Mouse (Mus musculus) heart, embryonic 15.5 days (tissue): Measurements from ENCODE around the gene Emc3. TPM values are rescaled to one million over a fixed set of nuclear protein-coding genes. Genes with fewer than 3 reads are reported as not detected.

Experiments
- ATAC-seq: fragments of 200-750 bp; cut with Nextera tagmentation; replicated peaks from 2 replicates; pipeline ENCODE4 v1.8.0; 2017; ENCODE audit warnings: low read depth, moderate TSS enrichment; ENCODE audit not compliant: insufficient number of reproducible peaks, insufficient read depth, low FRiP score
- H3K27ac ChIP-seq: fragments of 300-500 bp; sonication (generic); 2 replicates; pipeline ENCODE4 v1.5.1; 2015; ENCODE audit warnings: mild to moderate bottlenecking, inconsistent platforms
- H3K27me3 ChIP-seq: fragments of 300-500 bp; sonication (generic); 2 replicates; pipeline ENCODE4 v1.6.1; 2015; ENCODE audit warnings: inconsistent platforms
- H3K36me3 ChIP-seq: fragments of 300-500 bp; sonication (generic); 2 replicates; pipeline ENCODE4 v1.6.1; 2015; ENCODE audit warnings: mild to moderate bottlenecking, inconsistent platforms
- H3K4me1 ChIP-seq: fragments of 300-500 bp; sonication (generic); replicated peaks from 2 replicates; pipeline ENCODE4 v1.6.1; 2015; ENCODE audit warnings: inconsistent platforms
- H3K4me2 ChIP-seq: fragments of 300-500 bp; sonication (generic); 2 replicates; pipeline ENCODE4 v1.6.1; 2015; ENCODE audit warnings: inconsistent platforms, mild to moderate bottlenecking, moderate library complexity
- H3K4me3 ChIP-seq: fragments of 300-500 bp; sonication (generic); 2 replicates; pipeline ENCODE4 v1.5.1; 2015; ENCODE audit warnings: mild to moderate bottlenecking, inconsistent platforms
- H3K9ac ChIP-seq: fragments of 300-500 bp; sonication (generic); 2 replicates; pipeline ENCODE4 v1.6.1; 2015; ENCODE audit warnings: mild to moderate bottlenecking, inconsistent platforms
- H3K9me3 ChIP-seq: fragments of 300-500 bp; sonication (generic); replicated peaks from 2 replicates; pipeline ENCODE4 v1.6.1; 2016; ENCODE audit warnings: inconsistent platforms
- WGBS: fragments of 180-500 bp; shearing (Covaris S2); methylation state at CpG from one replicate; pipeline ENCODE4 v1.1.7; 2015; ENCODE audit warnings: mixed read lengths; 5-methylcytosine and 5-hydroxymethylcytosine counted together
- polyA plus RNA-seq: library from polyadenylated mRNA; unstranded; fragments of >200 nt; fragmentation: Nextera tagmentation; extraction: Ambion mirVana; gene quantifications from 2 replicates; pipeline ENCODE4 v1.2.1, GENCODE M21; 2015

The Emc3 gene
- polyA plus RNA-seq = 84.7 and 90.0 TPM in 2 replicates

- Histone ChIP-seq H3K36me3 (peaks cover 3% of the 10 kb centered on the region; the same call in 1 of the 2 replicates), H3K4me1 (peaks cover 15% of the 10 kb centered on the region), H3K9ac (peak within 1 kb of the TSS; percentile 87), H3K9me3 (no peaks in the 10 kb centered on the region), H3K4me2 (peak within 1 kb of the TSS; percentile 78), H3K27me3 (no peaks in the 10 kb centered on the region), H3K27ac (peak within 1 kb of the TSS; percentile 74), H3K4me3 (peak within 1 kb of the TSS; percentile 96)
- peak; percentile 78 for ATAC-seq
- under 1% methylated on average over 47 of the region's 47 CpGs for WGBS
Observed at GRCm38 (mm10) chr6:113530932-113531839, at the start of gene Emc3, which contains the start of gene Fancd2. Emc3 (minus strand) TSS chr6:113531652. Fancd2 (plus strand) TSS chr6:113531682.

- ATAC-seq = no peak
- WGBS = 93% methylated on average over 3 of the region's 3 CpGs
- Histone ChIP-seq H3K27ac (no peak overlapping the region), H3K4me3 (no peak overlapping the region), H3K4me1 (no peaks in the 10 kb centered on the region), H3K36me3 (peaks cover 17% of the 10 kb centered on the region), H3K9ac (no peak overlapping the region), H3K27me3 (no peaks in the 10 kb centered on the region), H3K4me2 (no peak overlapping the region), H3K9me3 (no peaks in the 10 kb centered on the region)
Observed at GRCm38 (mm10) chr6:113579306-113579705, 47.9 kb upstream of the Emc3 start.

- H3K9me3 ChIP-seq = no peaks in the 10 kb centered on the region
- peaks cover 19% of the 10 kb centered on the region; the same call in 1 of the 2 replicates for H3K36me3 ChIP-seq
- no peak overlapping the region for H3K9ac ChIP-seq
- WGBS = 94% methylated on average over 6 of the region's 6 CpGs
- H3K4me2 ChIP-seq = no peak overlapping the region
- no peak for ATAC-seq
- H3K4me1 ChIP-seq = no peaks in the 10 kb centered on the region
- no peak overlapping the region for H3K4me3 ChIP-seq
- H3K27ac ChIP-seq = no peak overlapping the region
- no peaks in the 10 kb centered on the region for H3K27me3 ChIP-seq
Observed at GRCm38 (mm10) chr6:113576044-113576443, 44.6 kb upstream of the Emc3 start.

GRCm38 (mm10) chr6:113564557-113564956 lies 33.1 kb upstream of the Emc3 start:
- Histone ChIP-seq H3K27me3 (no peaks in the 10 kb centered on the region), H3K4me2 (no peak overlapping the region), H3K27ac (no peak overlapping the region), H3K9ac (no peak overlapping the region), H3K4me1 (no peaks in the 10 kb centered on the region), H3K9me3 (no peaks in the 10 kb centered on the region), H3K4me3 (no peak overlapping the region), H3K36me3 (0 out of 2 replicates have a peak, but pooled peaks cover 5% of the 10 kb centered on the region)
- 68% methylated on average over 1 of the region's 1 CpGs for WGBS
- ATAC-seq = no peak

GRCm38 (mm10) chr6:113559736-113560135 lies 28.3 kb upstream of the Emc3 start:
- no peak overlapping the region for H3K4me3 ChIP-seq
- H3K9me3 ChIP-seq = no peaks in the 10 kb centered on the region
- no peak for ATAC-seq
- no peak overlapping the region for H3K4me2 ChIP-seq
- no peaks in the 10 kb centered on the region for H3K27me3 ChIP-seq
- 0 out of 2 replicates have a peak, but pooled peaks cover 10% of the 10 kb centered on the region for H3K36me3 ChIP-seq
- 75% methylated on average over 6 of the region's 6 CpGs for WGBS
- H3K9ac ChIP-seq = no peak overlapping the region
- no peak overlapping the region for H3K27ac ChIP-seq
- H3K4me1 ChIP-seq = no peaks in the 10 kb centered on the region

- no peak overlapping the region for H3K4me3 ChIP-seq
- ATAC-seq = no peak
- no peak overlapping the region for H3K27ac ChIP-seq
- no peak overlapping the region for H3K4me2 ChIP-seq
- no peaks in the 10 kb centered on the region for H3K4me1 ChIP-seq
- WGBS = 85% methylated on average over 11 of the region's 12 CpGs
- H3K9ac ChIP-seq = no peak overlapping the region
- H3K9me3 ChIP-seq = no peaks in the 10 kb centered on the region
- H3K36me3 ChIP-seq = no peaks in the 10 kb centered on the region; the same call in 1 of the 2 replicates
- H3K27me3 ChIP-seq = no peaks in the 10 kb centered on the region
Observed at GRCm38 (mm10) chr6:113543906-113544481, 12.5 kb upstream of the Emc3 start.

- Histone ChIP-seq H3K4me1 (no peaks in the 10 kb centered on the region), H3K27me3 (no peaks in the 10 kb centered on the region), H3K27ac (no peak overlapping the region), H3K9me3 (no peaks in the 10 kb centered on the region), H3K36me3 (peaks cover 6% of the 10 kb centered on the region; the same call in 1 of the 2 replicates), H3K4me3 (no peak overlapping the region), H3K9ac (no peak overlapping the region), H3K4me2 (no peak overlapping the region)
- no peak for ATAC-seq
- 83% methylated on average over 6 of the region's 6 CpGs for WGBS
Observed at GRCm38 (mm10) chr6:113541610-113542009, 10.2 kb upstream of the Emc3 start.

GRCm38 (mm10) chr6:113534886-113535285 lies 3.4 kb upstream of the Emc3 start:
- Histone ChIP-seq H3K4me1 (peaks cover 13% of the 10 kb centered on the region), H3K4me3 (no peak overlapping the region), H3K27me3 (no peaks in the 10 kb centered on the region), H3K36me3 (peaks cover 10% of the 10 kb centered on the region; the same call in 1 of the 2 replicates), H3K27ac (no peak overlapping the region), H3K9me3 (no peaks in the 10 kb centered on the region), H3K4me2 (no peak overlapping the region), H3K9ac (no peak overlapping the region)
- 78% methylated on average over 7 of the region's 7 CpGs for WGBS
- ATAC-seq = no peak

- H3K4me3 ChIP-seq = peak overlapping the region; percentile 96
- H3K27ac ChIP-seq = peak overlapping the region; percentile 74
- H3K4me2 ChIP-seq = peak overlapping the region; percentile 78
- peak overlapping the region; percentile 87 for H3K9ac ChIP-seq
- H3K9me3 ChIP-seq = no peaks in the 10 kb centered on the region
- ATAC-seq = no peak
- H3K27me3 ChIP-seq = no peaks in the 10 kb centered on the region
- H3K4me1 ChIP-seq = peaks cover 15% of the 10 kb centered on the region
- peaks cover 6% of the 10 kb centered on the region; the same call in 1 of the 2 replicates for H3K36me3 ChIP-seq
- 7% methylated on average over 7 of the region's 7 CpGs for WGBS
Observed at GRCm38 (mm10) chr6:113531840-113532404, 470 bp upstream of the Emc3 start.

GRCm38 (mm10) chr6:113523420-113523819 lies 8.0 kb downstream of the Emc3 start:
- no peak overlapping the region for H3K4me2 ChIP-seq
- no peak overlapping the region for H3K27ac ChIP-seq
- H3K4me3 ChIP-seq = no peak overlapping the region
- ATAC-seq = no peak
- no peak overlapping the region for H3K9ac ChIP-seq
- H3K9me3 ChIP-seq = no peaks in the 10 kb centered on the region
- peaks cover 50% of the 10 kb centered on the region for H3K36me3 ChIP-seq
- no peaks in the 10 kb centered on the region for H3K27me3 ChIP-seq
- H3K4me1 ChIP-seq = no peaks in the 10 kb centered on the region
- 79% methylated on average over 8 of the region's 8 CpGs for WGBS

GRCm38 (mm10) chr6:113522310-113522709 lies 9.1 kb downstream of the Emc3 start:
- Histone ChIP-seq H3K27me3 (no peaks in the 10 kb centered on the region), H3K36me3 (peaks cover 61% of the 10 kb centered on the region), H3K4me2 (no peak overlapping the region), H3K9me3 (no peaks in the 10 kb centered on the region), H3K9ac (no peak overlapping the region), H3K27ac (no peak overlapping the region), H3K4me3 (no peak overlapping the region), H3K4me1 (no peaks in the 10 kb centered on the region)
- 75% methylated on average over 1 of the region's 1 CpGs for WGBS
- ATAC-seq = no peak
